8 mouse cellular contexts compared by ENCODE assay signal in the genomic region with DNA sequence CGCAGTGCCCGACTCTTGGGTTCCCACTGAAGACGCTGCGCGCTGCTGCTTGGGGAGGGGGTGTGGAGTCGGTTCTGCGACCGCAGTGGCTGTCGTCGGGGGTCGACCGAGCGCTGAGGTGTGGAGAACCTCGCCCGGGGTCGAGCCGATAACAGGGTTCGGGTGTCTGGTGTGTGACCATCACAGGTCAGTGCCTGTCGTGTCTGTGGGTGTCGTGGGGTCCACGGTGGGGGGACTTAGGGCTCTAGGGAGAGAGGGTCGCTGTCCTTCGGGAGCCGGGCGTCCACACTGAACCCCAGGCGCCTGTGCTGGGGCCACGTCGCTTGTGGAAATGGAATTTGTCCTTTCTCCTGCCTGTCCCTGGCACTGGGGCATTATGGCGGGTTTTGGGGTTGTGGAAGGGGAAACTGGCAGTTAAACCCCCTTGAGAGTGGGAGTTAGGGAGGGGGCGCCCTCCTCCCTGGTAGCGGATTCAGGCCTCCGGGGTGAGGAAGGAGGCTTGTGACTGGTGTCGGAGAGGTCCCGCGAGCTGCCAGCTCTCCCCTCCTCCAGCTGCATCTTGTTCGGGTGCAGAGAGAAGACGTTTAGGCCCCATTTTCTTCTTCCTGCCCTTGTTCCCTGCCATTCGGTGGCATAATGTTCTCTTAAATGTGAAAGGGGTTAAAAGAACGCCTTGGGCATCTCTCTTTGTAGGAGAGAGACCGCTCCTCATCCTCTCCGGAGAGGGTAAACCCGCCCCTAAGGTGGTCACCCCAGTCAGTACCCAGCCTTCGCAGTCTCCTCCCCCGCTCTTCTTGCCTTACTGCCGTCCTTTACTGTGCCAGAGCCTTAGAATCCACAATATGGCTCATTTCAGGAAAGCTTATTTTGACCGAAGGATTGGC. TPM values are rescaled to one million over a fixed set of nuclear protein-coding genes. Genes with fewer than 3 reads are reported as not detected.
DNase-seq lines count a peak whose midpoint lies in the region; ATAC-seq and TF ChIP-seq lines count a peak whose summit lies in the region.

No protein-coding gene starts in this region.

- no peak for TF ChIP-seq CTCF in E14TG2a.4 (conservative IDR thresholded peaks at IDR 0.05; ENCODE audit: low read length)
- TF ChIP-seq CTCF in lung, embryonic 14.5 days (IDR thresholded peaks at IDR 0.05; ENCODE audit: low read depth) = no peak

- intact Hi-C loops in heart, postnatal 10 days (cut with DNase I) = loop anchor here (2.0 kb wide), 1 partner anchor 18 kb away; no protein-coding TSS in a partner anchor

- peak overlapping the region; percentile 100 for H3K27ac ChIP-seq in forebrain, embryonic 13.5 days
- peak overlapping the region; percentile 100 for H3K27ac ChIP-seq in lung, embryonic 14.5 days (ENCODE audit: low read depth)
- peak overlapping the region; percentile 100 for H3K27ac ChIP-seq in neural tube, embryonic 15.5 days (replicated peaks)

- peak overlapping the region; percentile 98 for H3K9ac ChIP-seq in forebrain, embryonic 13.5 days
- H3K9ac ChIP-seq in lung, embryonic 14.5 days = peak overlapping the region; percentile 100
- peak overlapping the region; percentile 100 for H3K9ac ChIP-seq in neural tube, embryonic 15.5 days (replicated peaks)

- no peaks in the 10 kb centered on the region for H3K27me3 ChIP-seq in E14TG2a.4 (ENCODE audit: insufficient read depth, low read length)
- H3K27me3 ChIP-seq in forebrain, embryonic 13.5 days = no peaks in the 10 kb centered on the region
- H3K27me3 ChIP-seq in lung, embryonic 14.5 days (ENCODE audit: insufficient read depth, low read length) = no peaks in the 10 kb centered on the region
- no peaks in the 10 kb centered on the region for H3K27me3 ChIP-seq in neural tube, embryonic 15.5 days (replicated peaks)

- peaks cover 40% of the 10 kb centered on the region for H3K4me1 ChIP-seq in E14TG2a.4 (replicated peaks; ENCODE audit: low read depth, low read length)
- peaks cover 35% of the 10 kb centered on the region for H3K4me1 ChIP-seq in forebrain, embryonic 13.5 days
- peaks cover 6% of the 10 kb centered on the region for H3K4me1 ChIP-seq in lung, embryonic 14.5 days (ENCODE audit: insufficient read depth)
- peaks cover 21% of the 10 kb centered on the region for H3K4me1 ChIP-seq in neural tube, embryonic 15.5 days

- H3K9me3 ChIP-seq in E14TG2a.4 (ENCODE audit: low read length) = no peaks in the 10 kb centered on the region
- H3K9me3 ChIP-seq in forebrain, embryonic 13.5 days (replicated peaks) = no peaks in the 10 kb centered on the region
- H3K9me3 ChIP-seq in lung, embryonic 14.5 days (ENCODE audit: low read depth, low read length) = no peaks in the 10 kb centered on the region
- H3K9me3 ChIP-seq in neural tube, embryonic 15.5 days (replicated peaks) = no peaks in the 10 kb centered on the region

- ATAC-seq in forebrain, embryonic 13.5 days = peak; percentile 25
- ATAC-seq in lung, embryonic 14.5 days (ENCODE audit: insufficient read depth) = peak; percentile 9; the same call in 1 of the 2 replicates
- ATAC-seq in neural tube, embryonic 15.5 days (ENCODE audit: low FRiP score) = peak; percentile 13; the same call in 1 of the 2 replicates

- peaks cover 9% of the 10 kb centered on the region for H3K36me3 ChIP-seq in E14TG2a.4 (ENCODE audit: insufficient read depth, low read length)
- no peaks in the 10 kb centered on the region for H3K36me3 ChIP-seq in forebrain, embryonic 13.5 days (ENCODE audit: poor library complexity, severe bottlenecking)
- H3K36me3 ChIP-seq in lung, embryonic 14.5 days (ENCODE audit: insufficient read depth) = no peaks in the 10 kb centered on the region
- no peaks in the 10 kb centered on the region for H3K36me3 ChIP-seq in neural tube, embryonic 15.5 days

- WGBS in forebrain, embryonic 13.5 days = under 1% methylated on average over 45 of the region's 46 CpGs
- under 1% methylated on average over 45 of the region's 46 CpGs for whole genome bisulfite sequencing in lung, embryonic 14.5 days
- under 1% methylated on average over 46 of the region's 46 CpGs for WGBS in neural tube, embryonic 15.5 days

- peak; percentile 47 for DNase-seq in c-Kit-negative CD71-positive TER-119-positive erythroid progenitor cells, embryonic 14.5 days (ENCODE audit: low read depth, low spot score)
- DNase-seq in heart, postnatal 10 days = peak; percentile 79 to 80
- DNase-seq in layer of hippocampus, adult 18-20 months (ENCODE audit: low spot score in 2 of 2) = peak; percentile 59 to 77
- DNase-seq in lung, embryonic 14.5 days = peak; percentile 77
- DNase-seq in testis, postnatal 14 days (ENCODE audit: low spot score) = peak; percentile 72

- H3K4me3 ChIP-seq in E14TG2a.4 (replicated peaks; ENCODE audit: low read length) = peak overlapping the region; percentile 96
- H3K4me3 ChIP-seq in forebrain, embryonic 13.5 days = peak overlapping the region; percentile 98
- H3K4me3 ChIP-seq in lung, embryonic 14.5 days (ENCODE audit: low read depth, low read length) = peak overlapping the region; percentile 96
- H3K4me3 ChIP-seq in neural tube, embryonic 15.5 days (replicated peaks) = peak overlapping the region; percentile 81

- peak overlapping the region; percentile 87 for H3K4me2 ChIP-seq in forebrain, embryonic 13.5 days
- H3K4me2 ChIP-seq in lung, embryonic 14.5 days = peak overlapping the region; percentile 81
- H3K4me2 ChIP-seq in neural tube, embryonic 15.5 days = peak overlapping the region; percentile 71

RNA-seq across cellular contexts. Expression of a gene that starts 0.6 kb away (rescaled TPM):
- 165 and 170 TPM in 2 replicates for polyA plus RNA-seq in forebrain, embryonic 13.5 days (2015; fragmentation: Nextera tagmentation; extraction: Ambion mirVana)
- 10 to 100 TPM; 57.9 to 66.5 TPM for total RNA-seq in heart, postnatal 10 days (2021)
- total RNA-seq in layer of hippocampus, adult 18-20 months (2021) = 10 to 100 TPM; 81.4 to 84.0 TPM
- 72.8 and 83.2 TPM in 2 replicates for polyA plus RNA-seq in lung, embryonic 14.5 days (2014; fragmentation: Nextera tagmentation; extraction: Ambion mirVana)
- 137 and 147 TPM in 2 replicates for polyA plus RNA-seq in neural tube, embryonic 15.5 days (2015; fragmentation: Nextera tagmentation; extraction: Ambion mirVana)

Comparison
In these comparisons a context has a peak if more than half of its experiments do, and no peak if none do; other contexts are left out.
1. Peak in every context shown above with its lines: DNase-seq, ATAC-seq, H3K4me3 ChIP-seq and H3K27ac ChIP-seq.